Mouse (Mus musculus): ENCODE data around the gene Klra8. TPM values are rescaled to one million over a fixed set of nuclear protein-coding genes. Genes with fewer than 3 reads are reported as not detected.
"Not testable (repeated sequence)": the region's sequence is repeated elsewhere in the genome, so short reads cannot be mapped to it uniquely, and the experiment has no call there.

Klra8 gene
- polyA plus RNA-seq (2014; fragmentation: Nextera tagmentation; extraction: Ambion mirVana) = not detected in 2 replicates

DNA sequence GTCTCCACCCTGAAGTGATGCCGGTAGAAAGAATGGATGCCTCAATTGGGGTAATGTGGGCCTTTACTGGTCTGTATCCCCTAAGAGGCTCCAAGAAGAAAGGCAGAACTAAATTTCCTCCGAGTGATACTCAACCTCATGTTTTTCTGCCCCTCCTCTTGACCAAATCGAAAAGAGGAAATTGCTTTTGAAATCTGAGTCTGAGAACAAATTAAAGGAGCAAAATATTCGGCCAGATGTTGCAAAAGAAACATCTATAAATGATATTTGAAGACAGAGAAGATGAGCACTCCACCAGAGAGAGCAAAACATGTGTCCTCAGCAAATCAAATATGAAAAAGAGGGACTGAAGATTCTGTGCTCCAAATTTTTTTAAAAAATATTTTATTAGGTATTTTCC lies at the start of gene Klra8:
Klra8 (minus strand) TSS at position 101 of the 400 bp plus-strand sequence.
- not testable (repeated sequence) for DNase-seq (ENCODE audit: low spot score); H3K36me3 ChIP-seq (replicated peaks; ENCODE audit: control insufficient read depth, insufficient read depth); H3K9ac ChIP-seq; H3K27ac ChIP-seq; H3K4me2 ChIP-seq (replicated peaks); H3K9me3 ChIP-seq (ENCODE audit: control insufficient read depth, low read length); H3K27me3 ChIP-seq (ENCODE audit: control insufficient read depth, insufficient read depth, low read length); H3K4me3 ChIP-seq (replicated peaks; ENCODE audit: low read length); H3K4me1 ChIP-seq (replicated peaks; ENCODE audit: control insufficient read depth, insufficient read depth, low read length); ATAC-seq (ENCODE audit: low FRiP score)
- WGBS = 70% methylated on average over 4 of the region's 4 CpGs

DNA sequence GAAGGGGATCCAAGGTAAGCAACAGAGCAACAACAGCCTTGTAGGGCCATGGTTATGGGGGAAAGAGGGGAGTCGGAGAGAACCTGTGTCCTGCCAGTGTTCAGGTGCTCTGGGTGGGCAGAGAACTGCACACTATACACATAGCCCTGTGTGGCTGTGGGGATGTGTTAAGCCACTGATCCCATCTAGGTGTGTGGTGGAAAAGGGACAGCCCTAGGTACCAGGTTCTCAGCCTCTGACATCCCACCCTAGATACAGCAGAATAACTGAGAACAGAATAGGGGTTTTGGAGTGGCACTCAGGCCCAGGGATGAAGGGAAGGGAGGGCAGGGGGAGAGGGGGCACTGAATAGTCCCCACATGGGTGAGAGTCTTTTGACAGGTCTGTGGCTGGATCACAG lies 19.2 kb downstream of the Klra8 start:
- H3K9me3 ChIP-seq (ENCODE audit: control insufficient read depth, low read length) = peaks cover 14% of the 10 kb centered on the region
- no peak overlapping the region for H3K27ac ChIP-seq
- no peaks in the 10 kb centered on the region for H3K36me3 ChIP-seq (replicated peaks; ENCODE audit: control insufficient read depth, insufficient read depth)
- no peak overlapping the region for H3K9ac ChIP-seq
- no peak overlapping the region for H3K4me3 ChIP-seq (replicated peaks; ENCODE audit: low read length)
- no peak overlapping the region for H3K4me2 ChIP-seq (replicated peaks)
- no peaks in the 10 kb centered on the region for H3K27me3 ChIP-seq (ENCODE audit: control insufficient read depth, insufficient read depth, low read length)
- H3K4me1 ChIP-seq (replicated peaks; ENCODE audit: control insufficient read depth, insufficient read depth, low read length) = no peaks in the 10 kb centered on the region
- WGBS = 88% methylated on average over 1 of the region's 1 CpGs
- no peak for DNase-seq (ENCODE audit: low spot score)
- ATAC-seq (ENCODE audit: low FRiP score) = no peak

DNA sequence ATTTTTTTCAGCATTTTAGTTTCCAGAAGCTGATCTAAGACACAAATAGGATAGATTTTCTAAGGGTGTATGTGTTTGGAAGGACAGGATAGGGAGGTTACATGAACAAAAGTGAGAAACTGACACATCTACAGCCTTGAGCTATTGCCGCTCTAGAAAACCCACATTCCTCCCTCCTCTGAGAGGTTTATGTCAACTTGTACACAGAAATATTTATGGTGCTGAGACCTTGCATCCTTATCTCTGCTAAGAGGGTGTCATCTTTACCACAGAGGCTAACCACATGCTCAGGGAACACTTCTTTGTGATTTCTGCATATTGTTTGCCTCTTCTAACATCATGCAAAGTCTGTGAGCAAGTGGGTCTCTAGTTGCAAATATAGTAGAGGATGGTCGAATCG lies 27.0 kb downstream of the Klra8 start:
- H3K4me3 ChIP-seq (replicated peaks; ENCODE audit: low read length); ATAC-seq (ENCODE audit: low FRiP score); H3K9ac ChIP-seq; H3K4me2 ChIP-seq (replicated peaks); H3K9me3 ChIP-seq (ENCODE audit: control insufficient read depth, low read length); DNase-seq (ENCODE audit: low spot score); H3K27me3 ChIP-seq (ENCODE audit: control insufficient read depth, insufficient read depth, low read length); H3K36me3 ChIP-seq (replicated peaks; ENCODE audit: control insufficient read depth, insufficient read depth); H3K4me1 ChIP-seq (replicated peaks; ENCODE audit: control insufficient read depth, insufficient read depth, low read length); H3K27ac ChIP-seq: not testable (repeated sequence)
- WGBS = 91% methylated on average over 3 of the region's 3 CpGs

DNA sequence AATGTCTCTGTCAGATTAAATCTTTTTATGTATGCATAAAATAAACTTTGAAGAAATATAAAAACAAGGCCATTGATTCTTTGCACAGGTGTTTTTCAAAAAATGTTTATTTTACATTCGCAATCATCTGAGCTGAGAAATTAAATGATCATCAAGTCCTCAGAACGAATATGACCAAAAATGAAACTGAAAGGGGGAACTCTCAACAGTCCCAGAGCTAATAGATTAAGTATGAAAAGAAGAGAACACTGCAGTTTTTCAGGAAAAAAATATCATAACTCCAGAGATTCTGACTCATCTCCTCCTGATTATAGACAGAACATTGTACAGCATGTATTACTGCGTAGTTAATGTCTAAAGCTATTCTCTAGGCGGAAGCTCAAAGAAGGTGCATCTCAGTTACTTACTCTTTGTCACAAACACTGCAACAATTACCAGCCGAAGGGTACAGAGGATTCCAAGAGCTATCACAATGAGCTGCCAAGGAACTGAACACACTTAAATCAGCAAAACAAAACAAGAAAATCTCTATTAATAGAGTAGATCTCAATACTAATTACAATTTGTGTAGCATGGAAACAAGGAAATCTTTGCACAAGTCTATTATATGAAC lies 37.3 kb downstream of the Klra8 start:
- H3K9ac ChIP-seq = no peak overlapping the region
- 85% methylated on average over 5 of the region's 5 CpGs for WGBS
- H3K4me3 ChIP-seq (replicated peaks; ENCODE audit: low read length) = no peak overlapping the region
- 0 out of 2 replicates have a peak, but pooled peaks cover 5% of the 10 kb centered on the region for H3K9me3 ChIP-seq (ENCODE audit: control insufficient read depth, low read length)
- no peaks in the 10 kb centered on the region for H3K27me3 ChIP-seq (ENCODE audit: control insufficient read depth, insufficient read depth, low read length)
- no peaks in the 10 kb centered on the region for H3K4me1 ChIP-seq (replicated peaks; ENCODE audit: control insufficient read depth, insufficient read depth, low read length)
- ATAC-seq (ENCODE audit: low FRiP score) (no peak), DNase-seq (ENCODE audit: low spot score) (no peak)
- H3K4me2 ChIP-seq (replicated peaks) = no peak overlapping the region
- no peaks in the 10 kb centered on the region for H3K36me3 ChIP-seq (replicated peaks; ENCODE audit: control insufficient read depth, insufficient read depth)
- no peak overlapping the region for H3K27ac ChIP-seq

DNA sequence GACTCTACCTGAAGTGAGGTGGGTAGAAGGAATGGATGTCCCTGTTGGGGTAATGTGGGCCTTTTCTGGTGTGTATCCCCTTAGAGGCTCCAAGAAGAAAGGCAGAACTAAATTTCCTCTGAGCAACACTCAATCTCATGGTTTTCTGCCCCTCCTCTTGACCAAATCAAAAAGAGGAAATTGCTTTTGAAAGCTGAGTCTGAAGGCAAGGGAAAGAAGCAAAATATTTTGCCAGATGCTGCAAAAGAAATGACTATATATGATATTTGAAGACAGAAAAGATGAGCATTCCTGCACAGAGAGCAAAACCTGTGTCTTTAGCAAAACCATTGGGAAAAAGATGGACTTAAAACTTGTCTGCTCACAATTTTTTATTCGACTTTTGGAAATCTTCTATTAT lies 62.5 kb downstream of the Klra8 start, which contains the start of gene Klra4:
Klra4 (minus strand) TSS at position 101 of the 400 bp plus-strand sequence.
- H3K27ac ChIP-seq; DNase-seq (ENCODE audit: low spot score); H3K4me3 ChIP-seq (replicated peaks; ENCODE audit: low read length); H3K4me2 ChIP-seq (replicated peaks); H3K27me3 ChIP-seq (ENCODE audit: control insufficient read depth, insufficient read depth, low read length); H3K4me1 ChIP-seq (replicated peaks; ENCODE audit: control insufficient read depth, insufficient read depth, low read length); ATAC-seq (ENCODE audit: low FRiP score); H3K9ac ChIP-seq; H3K36me3 ChIP-seq (replicated peaks; ENCODE audit: control insufficient read depth, insufficient read depth): not testable (repeated sequence)
- 63% methylated on average over 1 of the region's 1 CpGs for WGBS
- H3K9me3 ChIP-seq (ENCODE audit: control insufficient read depth, low read length) = peaks cover 16% of the 10 kb centered on the region

Other genes starting within 250 kb of the Klra8 start
- not detected in 2 replicates for gene Klra5, start 212.2 kb downstream of the Klra8 start, polyA plus RNA-seq (2014; fragmentation: Nextera tagmentation; extraction: Ambion mirVana)
- not detected in 2 replicates for gene Klra6, start 102.9 kb downstream of the Klra8 start, polyA plus RNA-seq (2014; fragmentation: Nextera tagmentation; extraction: Ambion mirVana)
- gene Klra4, start 62.6 kb downstream of the Klra8 start, polyA plus RNA-seq (2014; fragmentation: Nextera tagmentation; extraction: Ambion mirVana) = not detected in 2 replicates
- gene Klra9, start 63.2 kb upstream of the Klra8 start, polyA plus RNA-seq (2014; fragmentation: Nextera tagmentation; extraction: Ambion mirVana) = not detected in 2 replicates
- not detected in 2 replicates for gene Klra7, start 103.4 kb upstream of the Klra8 start, polyA plus RNA-seq (2014; fragmentation: Nextera tagmentation; extraction: Ambion mirVana)
- not detected in 2 replicates for gene Klra10, start 152.0 kb upstream of the Klra8 start, polyA plus RNA-seq (2014; fragmentation: Nextera tagmentation; extraction: Ambion mirVana)
- gene Klra3, start 207.7 kb upstream of the Klra8 start, polyA plus RNA-seq (2014; fragmentation: Nextera tagmentation; extraction: Ambion mirVana) = not detected in 2 replicates